Mouse (Mus musculus) stomach, embryonic 16.5 days (tissue): Measurements from ENCODE around the gene Spag5. TPM values are rescaled to one million over a fixed set of nuclear protein-coding genes. Genes with fewer than 3 reads are reported as not detected.

ENCODE experiments used
- ATAC-seq: fragments of 200-750 bp; cut with Nextera tagmentation; 2 replicates; pipeline ENCODE4 v1.8.0; 2017; ENCODE audit warnings: moderate number of reproducible peaks, moderate TSS enrichment; ENCODE audit not compliant: insufficient read depth, low FRiP score
- H3K27ac ChIP-seq: fragments of 300-500 bp; sonication (generic); 2 replicates; pipeline ENCODE4 v1.5.1; 2014; ENCODE audit warnings: low read length
- H3K27me3 ChIP-seq: fragments of 300-500 bp; sonication (generic); 2 replicates; pipeline ENCODE4 v1.6.1; 2014; ENCODE audit warnings: low read length, control low read depth, mixed read lengths; ENCODE audit not compliant: control insufficient read depth, insufficient read depth
- H3K36me3 ChIP-seq: fragments of 300-500 bp; sonication (generic); 2 replicates; pipeline ENCODE4 v1.6.1; 2014; ENCODE audit warnings: low read length; ENCODE audit not compliant: control insufficient read depth, insufficient read depth
- H3K4me1 ChIP-seq: fragments of 300-500 bp; sonication (generic); 2 replicates; pipeline ENCODE4 v1.6.1; 2014; ENCODE audit warnings: low read length, control low read depth, mixed read lengths; ENCODE audit not compliant: control insufficient read depth, insufficient read depth
- H3K4me2 ChIP-seq: fragments of 300-500 bp; sonication (generic); 2 replicates; pipeline ENCODE4 v1.6.1; 2014; ENCODE audit warnings: low read depth, low read length, mixed read lengths
- H3K4me3 ChIP-seq: fragments of 300-500 bp; sonication (generic); replicated peaks from 2 replicates; pipeline ENCODE4 v1.5.1; 2014; ENCODE audit warnings: mild to moderate bottlenecking, low read length
- H3K9ac ChIP-seq: fragments of 300-500 bp; sonication (generic); 2 replicates; pipeline ENCODE4 v1.6.1; 2014; ENCODE audit warnings: low read length
- H3K9me3 ChIP-seq: fragments of 300-500 bp; sonication (generic); replicated peaks from 2 replicates; pipeline ENCODE4 v1.6.1; 2016; ENCODE audit warnings: low read length, control low read depth; ENCODE audit not compliant: control insufficient read depth
- WGBS: fragments of 180-500 bp; shearing (Covaris S2); extraction: QIAGEN DNeasy Blood & Tissue Kit; methylation state at CpG from one replicate; pipeline ENCODE4 v1.1.7; 2014; 5-methylcytosine and 5-hydroxymethylcytosine counted together
- polyA plus RNA-seq: library from polyadenylated mRNA; unstranded; fragments of >200 nt; fragmentation: Nextera tagmentation; extraction: Ambion mirVana; gene quantifications from 2 replicates; pipeline ENCODE4 v1.2.1, GENCODE M21; 2015

Gene Spag5
- polyA plus RNA-seq, 1 experiment from 2014 or later: 28.9 TPM

DNA sequence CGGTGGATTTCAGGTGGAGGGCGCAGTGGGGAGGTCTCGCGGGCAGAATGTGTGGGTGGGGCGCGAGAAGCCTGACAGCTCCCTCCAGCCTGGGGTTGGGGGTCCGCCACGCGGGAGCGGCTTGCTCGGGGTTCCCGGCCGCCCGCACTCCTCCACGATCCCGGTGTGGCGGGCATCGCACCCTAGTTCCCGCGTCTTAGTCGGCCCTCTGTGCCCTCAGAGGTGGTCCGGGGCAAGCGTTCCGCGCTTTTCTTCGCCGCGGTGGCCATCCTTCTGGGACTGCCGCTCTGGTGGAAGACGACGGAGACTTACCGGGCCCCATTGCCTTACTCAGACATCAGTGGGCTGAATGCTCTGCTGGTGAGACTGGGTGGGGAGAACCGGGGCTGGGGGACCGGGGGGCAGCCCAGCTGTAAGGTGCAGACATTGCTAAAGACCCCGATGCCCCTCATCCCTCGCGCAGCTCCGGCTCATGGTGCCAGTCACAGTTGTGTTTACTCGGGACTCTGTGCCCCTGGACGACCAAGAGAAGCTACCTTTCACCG lies 27.3 kb downstream of the Spag5 start:
- H3K36me3 ChIP-seq: no peaks in the 10 kb centered on the region
- no peak overlapping the region for H3K27ac ChIP-seq
- peak overlapping the region; percentile 60 for H3K4me3 ChIP-seq
- H3K4me1 ChIP-seq: peaks cover 7% of the 10 kb centered on the region
- no peaks in the 10 kb centered on the region for H3K27me3 ChIP-seq
- no peaks in the 10 kb centered on the region for H3K9me3 ChIP-seq
- WGBS: 1% methylated on average over 41 of the region's 41 CpGs
- peak; percentile 11; the same call in 1 of the 2 replicates for ATAC-seq
- H3K9ac ChIP-seq: peak overlapping the region; percentile 82
- peak overlapping the region; percentile 87 for H3K4me2 ChIP-seq

GRCm38 (mm10) chr11:78332676-78333075 lies 31.3 kb downstream of the Spag5 start:
- no peaks in the 10 kb centered on the region for H3K9me3 ChIP-seq
- no peak overlapping the region for H3K4me2 ChIP-seq
- H3K27me3 ChIP-seq: no peaks in the 10 kb centered on the region
- no peak overlapping the region for H3K4me3 ChIP-seq
- no peak for ATAC-seq
- H3K27ac ChIP-seq: no peak overlapping the region
- peaks cover 10% of the 10 kb centered on the region for H3K36me3 ChIP-seq
- 96% methylated on average over 12 of the region's 12 CpGs for WGBS
- H3K4me1 ChIP-seq: peaks cover 7% of the 10 kb centered on the region
- no peak overlapping the region for H3K9ac ChIP-seq

DNA sequence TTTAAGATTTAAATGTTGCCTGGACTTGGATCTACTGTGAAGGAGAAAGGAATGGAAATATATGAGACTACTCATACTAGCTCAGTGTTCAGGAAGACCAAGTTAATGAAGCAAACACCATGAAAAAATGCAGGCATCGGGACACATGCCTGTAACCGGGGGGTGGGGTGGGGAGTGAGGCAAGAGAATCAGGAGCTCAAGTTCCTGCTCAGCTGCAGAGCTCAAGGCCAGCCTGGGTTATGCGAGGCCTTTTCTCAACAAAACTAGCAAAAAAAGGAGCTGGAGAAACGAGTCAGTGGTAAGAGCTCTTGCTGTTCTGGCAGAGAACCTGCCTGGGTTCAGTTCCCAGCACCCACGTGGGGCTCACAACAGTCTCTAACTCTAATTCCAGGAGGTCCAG lies 32.7 kb downstream of the Spag5 start:
- no peak overlapping the region for H3K4me2 ChIP-seq
- no peaks in the 10 kb centered on the region for H3K27me3 ChIP-seq
- no peak overlapping the region for H3K9ac ChIP-seq
- H3K9me3 ChIP-seq: no peaks in the 10 kb centered on the region
- peaks cover 10% of the 10 kb centered on the region for H3K36me3 ChIP-seq
- WGBS: 86% methylated on average over 5 of the region's 5 CpGs
- no peak for ATAC-seq
- H3K4me1 ChIP-seq: peaks cover 4% of the 10 kb centered on the region
- H3K4me3 ChIP-seq: no peak overlapping the region
- H3K27ac ChIP-seq: no peak overlapping the region

GRCm38 (mm10) chr11:78337040-78337439 lies 35.7 kb downstream of the Spag5 start:
- Histone ChIP-seq H3K27ac (no peak overlapping the region), H3K9ac (no peak overlapping the region), H3K4me1 (no peaks in the 10 kb centered on the region), H3K9me3 (no peaks in the 10 kb centered on the region), H3K4me2 (no peak overlapping the region), H3K36me3 (peaks cover 10% of the 10 kb centered on the region), H3K4me3 (no peak overlapping the region), H3K27me3 (no peaks in the 10 kb centered on the region)
- WGBS: 94% methylated on average over 8 of the region's 8 CpGs
- no peak for ATAC-seq

- Histone ChIP-seq H3K36me3 (no peaks in the 10 kb centered on the region), H3K27ac (no peak overlapping the region), H3K4me3 (no peak overlapping the region), H3K9me3 (no peaks in the 10 kb centered on the region), H3K9ac (no peak overlapping the region), H3K4me2 (no peak overlapping the region), H3K27me3 (no peaks in the 10 kb centered on the region), H3K4me1 (peaks cover 34% of the 10 kb centered on the region)
- no peak for ATAC-seq
- WGBS: 79% methylated on average over 12 of the region's 12 CpGs
These were observed 40.4 kb downstream of the Spag5 start for GRCm38 (mm10) chr11:78341702-78342101.

DNA sequence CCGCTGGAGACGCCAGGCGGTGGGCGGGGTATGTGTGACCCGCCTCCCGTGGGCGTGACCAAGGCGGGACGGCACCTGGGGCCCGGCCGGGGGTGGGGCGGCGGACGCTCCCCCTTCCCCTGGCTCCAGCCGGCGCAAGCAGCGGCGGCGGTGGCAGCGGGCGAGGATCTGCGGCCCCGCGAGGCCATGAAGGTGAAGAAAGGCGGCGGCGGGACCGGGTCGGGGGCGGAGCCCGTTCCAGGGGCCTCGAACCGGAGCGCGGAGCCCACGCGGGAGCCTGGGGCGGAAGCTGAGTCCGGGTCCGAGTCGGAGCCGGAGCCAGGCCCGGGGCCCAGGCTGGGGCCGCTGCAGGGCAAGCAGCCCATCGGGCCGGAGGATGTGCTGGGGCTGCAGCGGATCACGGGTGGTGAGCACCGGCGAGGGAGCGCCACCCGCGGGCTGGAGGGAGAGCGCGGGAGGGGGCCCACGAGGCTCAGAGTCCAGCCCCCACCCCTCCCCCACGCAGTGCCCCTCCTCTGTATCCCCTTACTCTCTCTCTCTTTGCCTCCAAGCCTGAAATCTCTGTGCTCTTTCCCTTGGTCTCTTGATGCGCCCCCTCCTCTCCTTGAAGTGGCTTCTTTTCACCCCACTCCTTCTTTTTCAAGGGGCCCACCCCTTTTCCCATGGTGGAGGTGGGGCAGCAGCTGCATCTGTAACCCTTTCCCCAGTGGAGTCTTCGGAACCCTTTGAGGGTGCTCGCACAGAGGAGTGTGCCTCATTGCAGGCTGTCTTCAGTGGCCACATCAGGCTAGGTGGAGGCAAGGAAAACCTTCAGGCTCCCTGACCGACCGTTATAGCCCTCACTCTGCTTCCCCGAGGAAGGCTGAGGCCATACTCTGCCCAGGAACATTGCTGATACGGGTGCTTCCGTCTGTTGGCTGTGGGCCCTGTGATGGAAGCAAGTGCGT lies 42.3 kb downstream of the Spag5 start, which contains the start of gene Unc119:
Unc119 (plus strand) TSS at position 102 of the 947 bp plus-strand sequence.
- H3K4me3 ChIP-seq: peak within 1 kb of the TSS; percentile 83
- H3K9ac ChIP-seq: peak within 1 kb of the TSS; percentile 93
- ATAC-seq: peak; percentile 84
- peak within 1 kb of the TSS; percentile 92 for H3K4me2 ChIP-seq
- no peaks in the 10 kb centered on the region for H3K9me3 ChIP-seq
- no peaks in the 10 kb centered on the region for H3K27me3 ChIP-seq
- H3K27ac ChIP-seq: peak within 1 kb of the TSS; percentile 85
- under 1% methylated on average over 62 of the region's 66 CpGs for WGBS
- H3K36me3 ChIP-seq: 0 out of 2 replicates have a peak, but pooled peaks cover 2% of the 10 kb centered on the region
- H3K4me1 ChIP-seq: peaks cover 40% of the 10 kb centered on the region

GRCm38 (mm10) chr11:78344328-78344889 lies 43.1 kb downstream of the Spag5 start:
- peaks cover 40% of the 10 kb centered on the region for H3K4me1 ChIP-seq
- H3K9me3 ChIP-seq: no peaks in the 10 kb centered on the region
- H3K27me3 ChIP-seq: no peaks in the 10 kb centered on the region
- no peak for ATAC-seq
- WGBS: 59% methylated on average over 6 of the region's 6 CpGs
- peak overlapping the region; percentile 93 for H3K9ac ChIP-seq
- H3K4me2 ChIP-seq: peak overlapping the region; percentile 92
- 0 out of 2 replicates have a peak, but pooled peaks cover 4% of the 10 kb centered on the region for H3K36me3 ChIP-seq
- H3K27ac ChIP-seq: peak overlapping the region; percentile 85
- peak overlapping the region; percentile 83 for H3K4me3 ChIP-seq

GRCm38 (mm10) chr11:78344890-78345715 lies 43.8 kb downstream of the Spag5 start:
- H3K9ac ChIP-seq: peak overlapping the region; percentile 49
- H3K4me3 ChIP-seq: peak overlapping the region; percentile 83; the same call in 1 of the 2 replicates
- 39% methylated on average over 8 of the region's 8 CpGs for WGBS
- peak overlapping the region; percentile 92 for H3K4me2 ChIP-seq
- 0 out of 2 replicates have a peak, but pooled peaks have one; percentile 11 for ATAC-seq
- H3K4me1 ChIP-seq: peaks cover 44% of the 10 kb centered on the region
- H3K9me3 ChIP-seq: no peaks in the 10 kb centered on the region
- peak overlapping the region; percentile 45; the same call in 1 of the 2 replicates for H3K27ac ChIP-seq
- no peaks in the 10 kb centered on the region for H3K27me3 ChIP-seq
- 0 out of 2 replicates have a peak, but pooled peaks cover 4% of the 10 kb centered on the region for H3K36me3 ChIP-seq
